Mouse (Mus musculus): ENCODE data around the gene Armt1.

- TF ChIP-seq CTCF (IDR thresholded peaks at IDR 0.05; ENCODE audit: low read depth) (no peak), EP300 (IDR thresholded peaks at IDR 0.05; ENCODE audit: low read depth) (no peak)
Observed at GRCm38 (mm10) chr10:4484986-4485385, 52.7 kb downstream of the Armt1 start.

Data from liver, embryonic 14.5 days (tissue).